Mouse (Mus musculus) stomach, postnatal 0 days (tissue): Measurements from ENCODE around the gene Atxn7l1.

ENCODE experiments used
- CTCF ChIP-seq: IDR thresholded peaks from 2 replicates; pipeline ENCODE4 v1.5.1; 2016; ENCODE audit warnings: antibody characterized with exemption, low read depth, mild to moderate bottlenecking, moderate library complexity
- EP300 ChIP-seq: optimal IDR thresholded peaks from 2 replicates; pipeline ENCODE3; 2016; ENCODE audit warnings: antibody characterized with exemption

GRCm38 (mm10) chr12:33139083-33139482 lies 8.4 kb upstream of the Atxn7l1 start:
- TF ChIP-seq CTCF, result no peak
- TF ChIP-seq EP300, result no peak
